Mouse (Mus musculus): ENCODE measurements around the gene Rbl1. TPM values are rescaled to one million over a fixed set of nuclear protein-coding genes. Genes with fewer than 3 reads are reported as not detected.

Rbl1 gene
- polyA plus RNA-seq, 1 experiment from 2014 or later = 29.7 TPM

GRCm38 (mm10) chr2:157139251-157139802 is 65.0 kb downstream of the Rbl1 start:
- H3K4me2 ChIP-seq (replicated peaks; ENCODE audit: low read depth, low read length) = no peak overlapping the region
- H3K4me1 ChIP-seq (ENCODE audit: control insufficient read depth, insufficient read depth, low read length) = no peaks in the 10 kb centered on the region; the same call in 1 of the 2 replicates
- ATAC-seq (ENCODE audit: low FRiP score, low TSS enrichment) = no peak
- no peak overlapping the region for H3K4me3 ChIP-seq (ENCODE audit: low read length)
- H3K27me3 ChIP-seq (ENCODE audit: control insufficient read depth, insufficient read depth, low read length) = no peaks in the 10 kb centered on the region
- H3K27ac ChIP-seq (ENCODE audit: low read depth, low read length) = no peak overlapping the region
- H3K9ac ChIP-seq (ENCODE audit: low read depth, low read length) = no peak overlapping the region
- H3K36me3 ChIP-seq (ENCODE audit: control insufficient read depth, insufficient read depth, low read length) = no peaks in the 10 kb centered on the region
- H3K9me3 ChIP-seq (ENCODE audit: control insufficient read depth, low read length) = 0 out of 2 replicates have a peak, but pooled peaks cover 3% of the 10 kb centered on the region
- 94% methylated on average over 5 of the region's 5 CpGs for WGBS

GRCm38 (mm10) chr2:157138808-157139207 is 65.5 kb downstream of the Rbl1 start:
- no peaks in the 10 kb centered on the region; the same call in 1 of the 2 replicates for H3K4me1 ChIP-seq (ENCODE audit: control insufficient read depth, insufficient read depth, low read length)
- H3K9ac ChIP-seq (ENCODE audit: low read depth, low read length) = no peak overlapping the region
- 76% methylated on average over 5 of the region's 5 CpGs for WGBS
- H3K4me3 ChIP-seq (ENCODE audit: low read length) = no peak overlapping the region
- ATAC-seq (ENCODE audit: low FRiP score, low TSS enrichment) = no peak
- H3K36me3 ChIP-seq (ENCODE audit: control insufficient read depth, insufficient read depth, low read length) = no peaks in the 10 kb centered on the region
- 0 out of 2 replicates have a peak, but pooled peaks cover 3% of the 10 kb centered on the region for H3K9me3 ChIP-seq (ENCODE audit: control insufficient read depth, low read length)
- no peak overlapping the region for H3K4me2 ChIP-seq (replicated peaks; ENCODE audit: low read depth, low read length)
- H3K27ac ChIP-seq (ENCODE audit: low read depth, low read length) = no peak overlapping the region
- no peaks in the 10 kb centered on the region for H3K27me3 ChIP-seq (ENCODE audit: control insufficient read depth, insufficient read depth, low read length)

GRCm38 (mm10) chr2:157137959-157138731 is 66.2 kb downstream of the Rbl1 start:
- WGBS = 78% methylated on average over 9 of the region's 9 CpGs
- Histone ChIP-seq H3K4me2 (replicated peaks; ENCODE audit: low read depth, low read length) (no peak overlapping the region), H3K36me3 (ENCODE audit: control insufficient read depth, insufficient read depth, low read length) (no peaks in the 10 kb centered on the region), H3K27me3 (ENCODE audit: control insufficient read depth, insufficient read depth, low read length) (no peaks in the 10 kb centered on the region), H3K27ac (ENCODE audit: low read depth, low read length) (no peak overlapping the region), H3K9ac (ENCODE audit: low read depth, low read length) (no peak overlapping the region), H3K4me1 (ENCODE audit: control insufficient read depth, insufficient read depth, low read length) (no peaks in the 10 kb centered on the region; the same call in none of the 2 replicates), H3K4me3 (ENCODE audit: low read length) (no peak overlapping the region), H3K9me3 (ENCODE audit: control insufficient read depth, low read length) (0 out of 2 replicates have a peak, but pooled peaks cover 3% of the 10 kb centered on the region)
- no peak for ATAC-seq (ENCODE audit: low FRiP score, low TSS enrichment)

- Histone ChIP-seq H3K4me1 (ENCODE audit: control insufficient read depth, insufficient read depth, low read length) (no peaks in the 10 kb centered on the region; the same call in none of the 2 replicates), H3K27me3 (ENCODE audit: control insufficient read depth, insufficient read depth, low read length) (no peaks in the 10 kb centered on the region), H3K4me3 (ENCODE audit: low read length) (no peak overlapping the region), H3K4me2 (replicated peaks; ENCODE audit: low read depth, low read length) (no peak overlapping the region), H3K9me3 (ENCODE audit: control insufficient read depth, low read length) (0 out of 2 replicates have a peak, but pooled peaks cover 3% of the 10 kb centered on the region), H3K27ac (ENCODE audit: low read depth, low read length) (no peak overlapping the region), H3K9ac (ENCODE audit: low read depth, low read length) (no peak overlapping the region), H3K36me3 (ENCODE audit: control insufficient read depth, insufficient read depth, low read length) (no peaks in the 10 kb centered on the region)
- no peak for ATAC-seq (ENCODE audit: low FRiP score, low TSS enrichment)
- WGBS = 92% methylated on average over 2 of the region's 2 CpGs
Observed at GRCm38 (mm10) chr2:157136646-157137045, 67.7 kb downstream of the Rbl1 start.

- Histone ChIP-seq H3K36me3 (ENCODE audit: control insufficient read depth, insufficient read depth, low read length) (no peaks in the 10 kb centered on the region), H3K4me2 (replicated peaks; ENCODE audit: low read depth, low read length) (no peak overlapping the region), H3K4me1 (ENCODE audit: control insufficient read depth, insufficient read depth, low read length) (no peaks in the 10 kb centered on the region; the same call in none of the 2 replicates), H3K4me3 (ENCODE audit: low read length) (no peak overlapping the region), H3K27ac (ENCODE audit: low read depth, low read length) (no peak overlapping the region), H3K9me3 (ENCODE audit: control insufficient read depth, low read length) (0 out of 2 replicates have a peak, but pooled peaks cover 3% of the 10 kb centered on the region), H3K27me3 (ENCODE audit: control insufficient read depth, insufficient read depth, low read length) (no peaks in the 10 kb centered on the region), H3K9ac (ENCODE audit: low read depth, low read length) (no peak overlapping the region)
- 95% methylated on average over 4 of the region's 4 CpGs for WGBS
- ATAC-seq (ENCODE audit: low FRiP score, low TSS enrichment) = no peak
Observed at GRCm38 (mm10) chr2:157136176-157136575, 68.2 kb downstream of the Rbl1 start.

- Histone ChIP-seq H3K9me3 (ENCODE audit: control insufficient read depth, low read length) (0 out of 2 replicates have a peak, but pooled peaks cover 3% of the 10 kb centered on the region), H3K27me3 (ENCODE audit: control insufficient read depth, insufficient read depth, low read length) (no peaks in the 10 kb centered on the region), H3K36me3 (ENCODE audit: control insufficient read depth, insufficient read depth, low read length) (no peaks in the 10 kb centered on the region), H3K4me1 (ENCODE audit: control insufficient read depth, insufficient read depth, low read length) (no peaks in the 10 kb centered on the region; the same call in none of the 2 replicates), H3K4me3 (ENCODE audit: low read length) (peak overlapping the region; percentile 79), H3K4me2 (replicated peaks; ENCODE audit: low read depth, low read length) (peak overlapping the region; percentile 82), H3K27ac (ENCODE audit: low read depth, low read length) (peak overlapping the region; percentile 64), H3K9ac (ENCODE audit: low read depth, low read length) (peak overlapping the region; percentile 78; the same call in 1 of the 2 replicates)
- 0 out of 2 replicates have a peak, but pooled peaks have one; percentile 20 for ATAC-seq (ENCODE audit: low FRiP score, low TSS enrichment)
- WGBS = 73% methylated on average over 10 of the region's 10 CpGs
Observed at GRCm38 (mm10) chr2:157135529-157136120, 68.7 kb downstream of the Rbl1 start.

- Histone ChIP-seq H3K27me3 (ENCODE audit: control insufficient read depth, insufficient read depth, low read length) (no peaks in the 10 kb centered on the region), H3K4me1 (ENCODE audit: control insufficient read depth, insufficient read depth, low read length) (no peaks in the 10 kb centered on the region; the same call in none of the 2 replicates), H3K4me2 (replicated peaks; ENCODE audit: low read depth, low read length) (peak within 1 kb of the TSS; percentile 82), H3K9me3 (ENCODE audit: control insufficient read depth, low read length) (0 out of 2 replicates have a peak, but pooled peaks cover 3% of the 10 kb centered on the region), H3K4me3 (ENCODE audit: low read length) (peak within 1 kb of the TSS; percentile 79), H3K36me3 (ENCODE audit: control insufficient read depth, insufficient read depth, low read length) (no peaks in the 10 kb centered on the region), H3K27ac (ENCODE audit: low read depth, low read length) (peak within 1 kb of the TSS; percentile 64), H3K9ac (ENCODE audit: low read depth, low read length) (peak within 1 kb of the TSS; percentile 78)
- peak; percentile 94 for ATAC-seq (ENCODE audit: low FRiP score, low TSS enrichment)
- WGBS = under 1% methylated on average over 32 of the region's 32 CpGs
Observed at GRCm38 (mm10) chr2:157135014-157135413, 69.3 kb downstream of the Rbl1 start, which contains the start of gene Samhd1. TSS of gene Samhd1 (minus strand) at chr2:157135265.

- Histone ChIP-seq H3K36me3 (ENCODE audit: control insufficient read depth, insufficient read depth, low read length) (no peaks in the 10 kb centered on the region), H3K27ac (ENCODE audit: low read depth, low read length) (peak overlapping the region; percentile 43; the same call in 1 of the 2 replicates), H3K9me3 (ENCODE audit: control insufficient read depth, low read length) (no peaks in the 10 kb centered on the region), H3K4me1 (ENCODE audit: control insufficient read depth, insufficient read depth, low read length) (no peaks in the 10 kb centered on the region; the same call in none of the 2 replicates), H3K9ac (ENCODE audit: low read depth, low read length) (peak overlapping the region; percentile 78), H3K27me3 (ENCODE audit: control insufficient read depth, insufficient read depth, low read length) (no peaks in the 10 kb centered on the region), H3K4me2 (replicated peaks; ENCODE audit: low read depth, low read length) (peak overlapping the region; percentile 82), H3K4me3 (ENCODE audit: low read length) (peak overlapping the region; percentile 79)
- peak; percentile 72 for ATAC-seq (ENCODE audit: low FRiP score, low TSS enrichment)
- under 1% methylated on average over 25 of the region's 25 CpGs for WGBS
Observed at GRCm38 (mm10) chr2:157134479-157134931, 69.8 kb downstream of the Rbl1 start.
